Mouse (Mus musculus) hindbrain, embryonic 11.5 days (tissue): ENCODE results near the gene Rnf180. TPM values are rescaled to one million over a fixed set of nuclear protein-coding genes. Genes with fewer than 3 reads are reported as not detected.
"Not testable (repeated sequence)": the region's sequence is repeated elsewhere in the genome, so short reads cannot be mapped to it uniquely, and the experiment has no call there.

Experiments used
- ATAC-seq: fragments of 200-750 bp; cut with Nextera tagmentation; 2 replicates; pipeline ENCODE4 v1.8.0; 2017; ENCODE audit warnings: mild to moderate bottlenecking, moderate TSS enrichment, moderate library complexity; ENCODE audit not compliant: low FRiP score
- DNase-seq: peaks from one replicate; pipeline ENCODE4 v3.0.0-alpha.2; 2015; ENCODE audit warnings: low spot score
- H3K27ac ChIP-seq: fragments of 300-500 bp; sonication (generic); 2 replicates; pipeline ENCODE4 v1.5.1; 2014; ENCODE audit warnings: mild to moderate bottlenecking, low read depth, low read length
- H3K27me3 ChIP-seq: fragments of 300-500 bp; sonication (generic); 2 replicates; pipeline ENCODE4 v1.6.1; 2014; ENCODE audit warnings: mild to moderate bottlenecking, low read length, moderate library complexity, mixed read lengths; ENCODE audit not compliant: control insufficient read depth, insufficient read depth
- H3K36me3 ChIP-seq: fragments of 300-500 bp; sonication (generic); 2 replicates; pipeline ENCODE4 v1.6.1; 2014; ENCODE audit warnings: mild to moderate bottlenecking, low read length, moderate library complexity, mixed read lengths; ENCODE audit not compliant: control insufficient read depth, insufficient read depth
- H3K4me1 ChIP-seq: fragments of 300-500 bp; sonication (generic); replicated peaks from 2 replicates; pipeline ENCODE4 v1.6.1; 2014; ENCODE audit warnings: low read length, mixed read lengths; ENCODE audit not compliant: control insufficient read depth, insufficient read depth
- H3K4me2 ChIP-seq: fragments of 300-500 bp; sonication (generic); replicated peaks from 2 replicates; pipeline ENCODE4 v1.6.1; 2014; ENCODE audit warnings: mild to moderate bottlenecking, low read depth, low read length
- H3K4me3 ChIP-seq: fragments of 300-500 bp; sonication (generic); 2 replicates; pipeline ENCODE4 v1.5.1; 2014; ENCODE audit warnings: low read depth, low read length
- H3K9ac ChIP-seq: fragments of 300-500 bp; sonication (generic); 2 replicates; pipeline ENCODE4 v1.6.1; 2014; ENCODE audit warnings: low read depth, low read length
- H3K9me3 ChIP-seq: fragments of 300-500 bp; sonication (generic); 2 replicates; pipeline ENCODE4 v1.6.1; 2016; ENCODE audit warnings: low read length; ENCODE audit not compliant: control insufficient read depth
- WGBS: fragments of 180-500 bp; shearing (Covaris S2); extraction: QIAGEN DNeasy Blood & Tissue Kit; methylation state at CpG from one replicate; pipeline ENCODE4 v1.1.7; 2014; 5-methylcytosine and 5-hydroxymethylcytosine counted together
- polyA plus RNA-seq: library from polyadenylated mRNA; unstranded; fragments of >200 nt; fragmentation: Nextera tagmentation; extraction: Ambion mirVana; gene quantifications from 2 replicates; pipeline ENCODE4 v1.2.1, GENCODE M21; 2014

The Rnf180 gene
- polyA plus RNA-seq, result 10.1 and 11.3 TPM in 2 replicates

- DNase-seq, result no peak
- no peaks in the 10 kb centered on the region for H3K9me3 ChIP-seq
- WGBS, result 54% methylated on average over 11 of the region's 11 CpGs
- H3K4me2 ChIP-seq, result peak within 1 kb of the TSS; percentile 70
- no peaks in the 10 kb centered on the region for H3K36me3 ChIP-seq
- peak within 1 kb of the TSS; percentile 93 for H3K9ac ChIP-seq
- peak within 1 kb of the TSS; percentile 67 for H3K4me3 ChIP-seq
- no peaks in the 10 kb centered on the region for H3K4me1 ChIP-seq
- no peaks in the 10 kb centered on the region for H3K27me3 ChIP-seq
- no peak for ATAC-seq
- H3K27ac ChIP-seq, result peak within 1 kb of the TSS; percentile 63; the same call in 1 of the 2 replicates
Observed at GRCm38 (mm10) chr13:105294715-105295114, at the start of gene Rnf180. Gene Rnf180 (minus strand): TSS chr13:105294815.

- H3K27ac ChIP-seq, result no peak overlapping the region
- DNase-seq, result no peak
- no peaks in the 10 kb centered on the region for H3K4me1 ChIP-seq
- no peak overlapping the region for H3K4me3 ChIP-seq
- 79% methylated on average over 5 of the region's 5 CpGs for WGBS
- no peaks in the 10 kb centered on the region for H3K27me3 ChIP-seq
- H3K36me3 ChIP-seq, result no peaks in the 10 kb centered on the region
- no peak overlapping the region for H3K4me2 ChIP-seq
- H3K9me3 ChIP-seq, result no peaks in the 10 kb centered on the region
- H3K9ac ChIP-seq, result no peak overlapping the region
- ATAC-seq, result no peak
Observed at GRCm38 (mm10) chr13:105331199-105331968, 36.8 kb upstream of the Rnf180 start.

- DNase-seq, result no peak
- 81% methylated on average over 1 of the region's 1 CpGs for WGBS
- Histone ChIP-seq H3K4me3 (no peak overlapping the region), H3K4me1 (no peaks in the 10 kb centered on the region), H3K4me2 (no peak overlapping the region), H3K27ac (no peak overlapping the region), H3K9me3 (no peaks in the 10 kb centered on the region), H3K36me3 (no peaks in the 10 kb centered on the region), H3K27me3 (no peaks in the 10 kb centered on the region), H3K9ac (no peak overlapping the region)
- ATAC-seq, result no peak
Observed at GRCm38 (mm10) chr13:105326946-105327345, 32.3 kb upstream of the Rnf180 start.

GRCm38 (mm10) chr13:105316926-105317325 lies 22.3 kb upstream of the Rnf180 start:
- Histone ChIP-seq H3K4me3 (no peak overlapping the region), H3K27me3 (no peaks in the 10 kb centered on the region), H3K9ac (no peak overlapping the region), H3K4me2 (no peak overlapping the region), H3K36me3 (no peaks in the 10 kb centered on the region), H3K4me1 (no peaks in the 10 kb centered on the region), H3K27ac (no peak overlapping the region), H3K9me3 (no peaks in the 10 kb centered on the region)
- DNase-seq (no peak), ATAC-seq (no peak)
- 94% methylated on average over 1 of the region's 1 CpGs for WGBS

GRCm38 (mm10) chr13:105316009-105316408 lies 21.4 kb upstream of the Rnf180 start:
- no peaks in the 10 kb centered on the region for H3K27me3 ChIP-seq
- ATAC-seq, result no peak
- no peak for DNase-seq
- H3K4me2 ChIP-seq, result no peak overlapping the region
- no peak overlapping the region for H3K9ac ChIP-seq
- no peaks in the 10 kb centered on the region for H3K9me3 ChIP-seq
- H3K36me3 ChIP-seq, result no peaks in the 10 kb centered on the region
- 85% methylated on average over 6 of the region's 6 CpGs for WGBS
- no peak overlapping the region for H3K27ac ChIP-seq
- H3K4me3 ChIP-seq, result no peak overlapping the region
- H3K4me1 ChIP-seq, result no peaks in the 10 kb centered on the region

GRCm38 (mm10) chr13:105312763-105313162 lies 18.1 kb upstream of the Rnf180 start:
- Histone ChIP-seq H3K27me3 (no peaks in the 10 kb centered on the region), H3K4me2 (no peak overlapping the region), H3K9ac (no peak overlapping the region), H3K36me3 (no peaks in the 10 kb centered on the region), H3K27ac (no peak overlapping the region), H3K4me1 (no peaks in the 10 kb centered on the region), H3K4me3 (no peak overlapping the region), H3K9me3 (no peaks in the 10 kb centered on the region)
- DNase-seq (no peak), ATAC-seq (no peak)
- WGBS, result 86% methylated on average over 6 of the region's 6 CpGs

- not testable (repeated sequence) for H3K36me3 ChIP-seq, H3K27ac ChIP-seq, H3K9ac ChIP-seq, H3K4me3 ChIP-seq, DNase-seq, H3K4me2 ChIP-seq, H3K4me1 ChIP-seq, H3K27me3 ChIP-seq, H3K9me3 ChIP-seq, ATAC-seq
- 81% methylated on average over 4 of the region's 4 CpGs for WGBS
Observed at GRCm38 (mm10) chr13:105310562-105310961, 15.9 kb upstream of the Rnf180 start.

GRCm38 (mm10) chr13:105305513-105305912 lies 10.9 kb upstream of the Rnf180 start:
- WGBS, result 92% methylated on average over 2 of the region's 2 CpGs
- H3K4me2 ChIP-seq, result no peak overlapping the region

GRCm38 (mm10) chr13:105304054-105304453 lies 9.4 kb upstream of the Rnf180 start:
- H3K36me3 ChIP-seq, result no peaks in the 10 kb centered on the region
- no peaks in the 10 kb centered on the region for H3K4me1 ChIP-seq
- no peak overlapping the region for H3K27ac ChIP-seq
- H3K4me2 ChIP-seq, result no peak overlapping the region
- 61% methylated on average over 4 of the region's 4 CpGs for WGBS
- DNase-seq, result peak; percentile 3
- H3K27me3 ChIP-seq, result no peaks in the 10 kb centered on the region
- H3K4me3 ChIP-seq, result no peak overlapping the region
- ATAC-seq, result 0 out of 2 replicates have a peak, but pooled peaks have one; percentile 40
- H3K9ac ChIP-seq, result no peak overlapping the region
- no peaks in the 10 kb centered on the region for H3K9me3 ChIP-seq

More at GRCm38 (mm10) chr13:105305513-105305912, 10.9 kb upstream of the Rnf180 start:
- no peak overlapping the region for H3K9ac ChIP-seq
- no peak overlapping the region for H3K27ac ChIP-seq
- H3K4me3 ChIP-seq, result no peak overlapping the region
- DNase-seq, result no peak
- H3K36me3 ChIP-seq, result no peaks in the 10 kb centered on the region
- no peaks in the 10 kb centered on the region for H3K4me1 ChIP-seq
- H3K9me3 ChIP-seq, result no peaks in the 10 kb centered on the region
- no peaks in the 10 kb centered on the region for H3K27me3 ChIP-seq
- no peak for ATAC-seq
